Mouse (Mus musculus): ENCODE measurements around the gene Glipr2. TPM values are rescaled to one million over a fixed set of nuclear protein-coding genes. Genes with fewer than 3 reads are reported as not detected.

The Glipr2 gene
- 3.6 and 23.8 TPM in 2 replicates for polyA plus RNA-seq (2012; ENCODE audit: low replicate concordance)

GRCm38 (mm10) chr4:43957292-43957845, at the start of gene Glipr2:
Gene Glipr2, plus strand, starts transcription at chr4:43957401.

GRCm38 (mm10) chr4:43983181-43983580, 26.0 kb downstream of the Glipr2 start, which contains the start of gene Ccin:
Gene Ccin, plus strand, starts transcription at chr4:43983483.

GRCm38 (mm10) chr4:44004126-44004525, 46.9 kb downstream of the Glipr2 start, which contains the start of gene Clta:
Gene Clta, plus strand, starts transcription at chr4:44004452.

Other genes with a start within 250 kb of the Glipr2 start
- 0.15 TPM in 1 of 2 replicates, not detected in the other for gene Olfr71, start 247.1 kb upstream of the Glipr2 start, polyA plus RNA-seq (2012; ENCODE audit: low replicate concordance)
- gene Hrct1, start 230.2 kb upstream of the Glipr2 start, polyA plus RNA-seq (2012; ENCODE audit: low replicate concordance) = 0.11 TPM in 1 of 2 replicates, not detected in the other
- 0.03 TPM in 1 of 2 replicates, not detected in the other for gene Spaar, start 227.4 kb upstream of the Glipr2 start, polyA plus RNA-seq (2012; ENCODE audit: low replicate concordance)
- not detected in 2 replicates for gene Olfr159, start 186.4 kb upstream of the Glipr2 start, polyA plus RNA-seq (2012; ENCODE audit: low replicate concordance)
- gene Olfr156, start 133.5 kb upstream of the Glipr2 start, polyA plus RNA-seq (2012; ENCODE audit: low replicate concordance) = not detected in 2 replicates
- gene Olfr157, start 117.2 kb upstream of the Glipr2 start, polyA plus RNA-seq (2012; ENCODE audit: low replicate concordance) = not detected in 2 replicates
- not detected in 2 replicates for gene Olfr155, start 105.8 kb upstream of the Glipr2 start, polyA plus RNA-seq (2012; ENCODE audit: low replicate concordance)
- 0.30 TPM in 1 of 2 replicates, not detected in the other for gene Reck, start 81.9 kb upstream of the Glipr2 start, polyA plus RNA-seq (2012; ENCODE audit: low replicate concordance)
- not detected in 2 replicates for gene Ccin, start 26.1 kb downstream of the Glipr2 start, polyA plus RNA-seq (2012; ENCODE audit: low replicate concordance)
- 312 and 355 TPM in 2 replicates for gene Clta, start 47.1 kb downstream of the Glipr2 start, polyA plus RNA-seq (2012; ENCODE audit: low replicate concordance)
- gene Gne, start 126.8 kb downstream of the Glipr2 start, polyA plus RNA-seq (2012; ENCODE audit: low replicate concordance) = 55.3 and 67.1 TPM in 2 replicates

Measured in leukemia stem cell, adult 10-12 weeks (primary cell).